Mouse (Mus musculus) fat pad, adult 2 months (tissue): ENCODE measurements around the gene Hpcal1.

Source experiments
- DNase-seq: peaks from one replicate; pipeline ENCODE4 v3.0.0-alpha.2; 2011; ENCODE audit warnings: low read depth, low spot score; ENCODE audit errors: extremely low read depth

Hpcal1 gene

DNA sequence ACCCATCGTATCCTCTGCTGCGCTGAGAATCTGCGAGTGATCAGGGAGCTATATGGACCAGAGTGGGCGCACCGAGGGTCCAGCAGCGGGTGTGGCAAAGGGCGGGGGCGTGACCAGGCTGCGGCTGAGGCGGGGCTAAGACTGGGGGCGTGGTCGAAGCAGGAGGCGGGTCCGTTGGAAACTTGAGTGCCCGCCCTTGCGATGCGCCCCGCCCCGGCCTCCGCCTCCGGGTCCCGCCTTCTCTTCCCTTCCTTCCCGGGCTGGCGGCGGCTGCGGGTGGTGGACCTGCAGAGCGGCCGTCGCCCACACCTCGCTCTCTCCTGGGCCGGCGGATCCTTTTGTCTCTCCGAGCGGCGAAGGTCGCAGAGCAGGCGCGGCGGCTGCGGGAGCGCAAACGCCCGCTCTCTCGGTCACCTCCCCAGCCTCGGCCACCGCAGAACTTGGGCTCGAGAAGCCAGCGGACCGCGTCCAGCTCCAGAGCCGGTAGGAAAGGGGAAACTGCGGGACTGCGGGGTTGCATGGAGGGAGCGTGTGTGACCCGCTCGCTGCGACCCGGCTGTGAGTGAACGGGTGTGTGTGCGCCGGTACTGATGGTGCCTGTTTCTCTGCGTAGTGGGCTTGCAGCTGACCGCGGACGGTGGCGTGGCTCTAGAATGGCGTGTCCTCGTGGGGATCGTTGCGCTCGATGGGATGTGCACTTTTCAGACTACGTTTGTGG is at the start of gene Hpcal1:
Gene Hpcal1 (plus strand): TSS at position 293 of the 718 bp plus-strand sequence.
- DNase-seq, result no peak

DNA sequence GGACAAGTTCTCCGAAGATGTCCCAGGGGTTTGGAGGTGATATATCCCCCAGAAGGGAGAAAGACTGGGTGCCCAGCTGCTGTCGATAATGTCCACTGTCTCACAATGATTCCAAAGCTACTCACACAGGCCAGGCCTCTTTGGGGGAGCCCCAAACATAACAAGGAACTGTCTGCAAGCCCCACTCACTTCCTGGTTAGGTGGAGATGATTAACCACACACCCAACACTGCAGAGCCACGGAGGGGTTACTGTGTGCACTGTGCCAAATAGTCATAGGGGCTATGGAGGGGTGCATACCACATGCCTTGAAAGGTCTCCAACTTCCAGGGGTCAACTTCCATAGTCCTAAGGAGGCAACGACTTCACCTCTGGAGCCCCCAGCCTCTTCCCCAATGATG is 49.4 kb upstream of the Hpcal1 start:
- DNase-seq, result no peak

DNA sequence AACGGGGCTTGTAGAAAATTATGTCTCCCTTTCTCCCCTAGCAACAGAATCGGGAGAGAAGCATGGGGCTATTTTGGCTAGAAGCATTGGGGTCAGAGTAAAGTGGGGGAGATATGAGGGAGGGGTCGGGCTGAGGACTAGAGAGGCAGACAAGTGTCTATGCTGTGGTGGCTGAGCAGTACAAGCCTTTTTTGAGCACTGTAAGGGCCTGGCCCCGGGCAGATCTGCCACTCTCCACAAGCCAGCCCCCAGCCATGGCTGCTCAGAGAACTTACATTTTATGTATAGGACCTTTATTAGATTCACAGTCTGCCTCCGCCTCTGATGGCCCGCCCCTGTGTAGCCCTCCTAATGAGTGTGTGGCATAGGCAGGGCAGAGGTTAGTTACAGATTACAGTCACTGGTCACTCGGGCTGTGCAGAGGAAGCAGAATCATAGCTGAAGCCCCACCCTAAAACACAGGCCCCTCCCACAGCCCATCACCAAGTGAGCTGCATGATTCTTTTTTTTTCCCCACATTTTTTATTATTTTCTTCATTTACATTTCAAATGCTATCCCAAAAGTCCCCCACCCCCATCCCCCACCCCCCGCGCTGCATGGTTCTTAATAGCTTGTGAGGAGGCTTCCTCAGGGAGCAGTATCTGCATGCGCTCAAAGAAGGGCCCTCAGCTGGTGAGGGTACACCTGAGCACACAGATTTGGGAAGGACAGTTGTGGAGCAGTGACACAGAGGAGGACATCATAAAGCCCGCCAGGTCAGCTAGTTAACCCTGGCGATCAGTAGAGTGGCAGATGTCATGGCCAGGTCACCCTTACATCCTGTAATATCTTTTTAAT is 46.1 kb upstream of the Hpcal1 start:
- DNase-seq, result no peak

DNA sequence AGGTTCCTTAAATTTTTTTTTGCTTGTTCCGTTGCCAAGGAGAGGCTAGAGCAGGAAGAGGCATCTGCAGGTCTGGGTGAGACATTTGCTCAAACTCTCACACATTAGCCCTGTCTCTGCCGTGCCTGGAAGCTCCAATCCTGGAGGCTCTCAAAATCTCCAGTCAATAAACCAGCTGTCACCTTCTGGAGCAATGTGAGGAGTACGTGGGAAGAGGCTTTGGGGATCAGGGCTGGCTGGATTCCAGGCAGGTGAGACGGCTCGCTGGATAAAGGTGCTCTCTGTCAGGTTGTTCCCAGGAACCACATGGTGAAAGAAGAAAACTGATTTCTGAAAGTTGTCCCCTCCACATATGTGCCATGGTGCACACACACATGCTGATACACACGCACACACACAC is 44.2 kb upstream of the Hpcal1 start:
- DNase-seq, result peak; percentile 52

DNA sequence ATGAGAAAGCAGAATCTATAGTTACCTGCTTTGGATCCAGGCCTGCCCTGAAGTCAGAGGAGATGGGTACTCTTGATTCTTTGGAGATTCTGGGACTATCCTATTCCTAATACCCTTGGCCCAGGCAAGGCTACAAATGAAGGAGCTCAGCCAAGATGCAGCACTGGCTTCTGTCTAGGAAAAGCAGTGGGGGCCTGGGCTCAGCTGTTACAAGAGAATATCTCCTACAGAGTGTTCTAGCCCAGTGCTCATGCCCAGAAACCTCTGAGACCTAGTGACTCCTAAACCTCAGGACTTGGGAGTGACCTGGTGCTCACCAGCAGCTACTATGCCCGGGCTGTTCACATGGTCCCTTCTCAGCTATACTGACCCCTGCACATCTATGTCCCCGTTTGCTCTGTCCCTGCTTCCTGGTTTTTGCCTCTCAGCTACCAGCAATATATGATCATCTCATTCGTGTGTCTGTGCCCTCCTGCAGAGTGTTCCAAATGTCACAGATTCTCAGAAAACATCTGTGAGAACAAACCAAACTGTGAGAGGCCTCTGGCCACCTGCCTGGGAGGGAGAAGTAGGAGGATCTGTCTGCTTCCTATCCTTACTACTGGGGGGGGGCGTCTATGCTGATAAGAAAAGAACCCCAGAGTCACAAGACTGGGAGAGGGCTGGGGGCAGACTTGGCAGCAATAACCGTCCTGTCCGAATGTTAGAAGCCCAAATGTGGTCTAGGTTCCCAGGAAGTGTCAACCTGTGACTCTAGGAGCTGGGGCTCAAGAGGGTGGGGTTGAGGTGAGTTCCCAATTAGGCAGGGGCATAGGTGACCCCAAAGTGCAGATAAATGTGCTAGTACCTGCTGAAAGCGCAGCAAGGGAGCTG is 39.2 kb upstream of the Hpcal1 start:
- no peak for DNase-seq

- no peak for DNase-seq
Measured at GRCm38 (mm10) chr12:17652216-17653050, 38.2 kb upstream of the Hpcal1 start.

DNA sequence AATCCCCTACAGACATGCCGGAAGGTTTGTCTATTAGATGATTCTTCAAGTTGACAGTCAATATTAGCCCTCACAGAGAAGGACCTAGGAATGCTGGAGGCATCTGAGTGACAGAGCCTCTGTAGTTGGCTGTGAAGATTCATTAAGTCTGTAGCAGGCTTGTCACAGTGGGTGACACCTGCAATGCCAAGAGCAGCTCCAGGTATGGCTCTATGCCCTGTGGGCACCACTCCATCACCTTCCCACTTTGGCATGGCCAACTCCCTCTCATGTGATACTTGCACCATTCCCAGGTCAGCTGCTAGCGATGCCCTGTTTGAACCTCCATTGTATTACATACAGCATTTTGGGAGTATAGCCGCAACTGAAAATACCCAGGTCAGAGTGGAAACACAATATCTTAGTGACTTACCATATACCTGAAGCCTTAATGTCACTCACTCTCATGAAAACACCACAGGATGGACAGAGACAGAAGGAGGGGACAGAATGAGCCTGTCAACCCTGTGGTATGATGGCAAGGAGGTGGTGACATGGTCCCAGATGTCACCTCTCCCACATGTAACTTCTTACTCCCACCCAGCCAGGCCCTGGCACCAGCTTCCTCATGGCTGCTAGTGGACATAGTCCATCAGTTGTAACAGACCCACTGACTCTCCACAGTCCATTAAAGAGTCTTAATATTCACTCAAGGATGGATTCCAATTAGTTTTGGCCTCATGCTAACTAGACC is 37.4 kb upstream of the Hpcal1 start:
- DNase-seq, result no peak

DNA sequence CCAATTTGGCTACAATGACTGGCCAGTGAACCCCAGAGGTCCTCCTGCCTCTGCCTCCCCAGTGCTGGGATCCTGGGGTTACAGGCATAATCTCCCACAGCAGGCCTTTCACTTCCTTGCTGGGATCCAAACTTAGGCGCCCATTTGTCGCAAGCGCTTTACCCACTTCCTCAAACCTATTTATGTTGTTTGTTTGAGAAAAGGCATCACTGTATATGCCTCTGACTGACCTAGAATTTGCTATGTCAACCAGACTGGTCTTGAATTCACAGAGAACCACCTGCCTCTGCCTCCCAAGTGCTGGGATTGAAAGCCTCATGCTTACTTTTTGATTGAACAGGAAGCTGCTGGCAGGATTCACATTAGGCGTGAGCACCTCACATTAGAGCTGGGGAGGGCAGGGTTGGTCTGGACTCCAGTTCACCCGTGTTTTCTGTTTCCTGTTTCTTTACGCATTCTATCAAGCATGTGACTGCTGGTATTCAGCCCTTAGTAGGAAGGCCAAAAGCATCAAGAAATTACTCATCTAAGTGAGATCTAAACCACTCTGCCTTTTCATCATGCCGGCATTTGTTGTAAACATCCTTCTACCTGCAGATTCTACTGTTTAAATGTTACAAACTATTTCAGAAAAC is 33.0 kb upstream of the Hpcal1 start:
- DNase-seq, result no peak

DNA sequence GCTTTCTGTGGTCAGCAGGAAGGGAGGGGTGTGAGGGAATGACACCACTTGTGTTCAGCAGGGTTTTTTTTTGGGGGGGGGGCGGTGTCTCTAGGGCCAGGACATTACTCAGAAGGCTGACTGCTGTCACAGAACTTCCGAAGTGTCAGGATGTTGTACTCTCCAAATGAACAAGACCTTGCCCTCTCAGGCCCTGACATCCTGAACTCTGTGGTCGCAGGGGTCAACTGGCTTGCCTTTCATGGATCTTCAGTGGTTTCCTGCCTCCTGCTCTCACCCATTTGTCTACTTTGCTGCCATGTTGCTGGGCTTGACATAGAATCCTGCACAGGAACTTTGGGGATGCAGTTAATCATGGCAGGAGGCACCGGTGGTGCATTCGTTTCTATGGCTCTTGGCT is 32.1 kb upstream of the Hpcal1 start:
- no peak for DNase-seq

- DNase-seq, result no peak
Measured at GRCm38 (mm10) chr12:17661483-17661920, 29.2 kb upstream of the Hpcal1 start.

DNA sequence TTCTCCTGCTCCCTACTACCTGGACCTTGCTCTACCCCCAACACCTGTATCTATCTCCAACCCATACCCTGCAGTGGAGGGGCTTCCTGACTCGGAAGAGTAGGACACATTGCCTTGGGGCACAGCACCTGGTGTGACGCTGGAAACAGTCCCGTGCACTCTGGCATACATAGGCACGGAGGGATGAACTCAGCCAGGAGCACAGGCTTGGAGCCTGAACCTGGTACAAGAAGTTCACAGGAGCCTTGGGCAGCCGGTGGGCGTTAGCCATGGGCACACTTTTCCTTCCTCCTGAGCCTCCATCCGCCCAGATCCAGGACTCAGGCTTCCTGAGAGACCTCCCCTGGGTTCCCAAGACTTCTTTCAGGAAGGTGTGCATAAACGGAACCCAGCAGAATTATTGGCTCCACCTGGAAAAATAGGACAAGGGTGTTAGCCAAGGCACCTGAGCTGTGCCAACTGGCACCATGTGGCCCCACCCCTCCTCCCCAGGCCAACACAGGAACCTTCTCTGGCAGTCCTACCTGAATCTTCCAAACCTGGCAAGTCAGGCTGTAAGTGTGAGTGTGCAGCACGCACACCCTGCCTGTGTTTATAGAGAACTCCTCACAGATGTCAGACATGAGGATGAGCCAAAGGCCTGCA is 26.5 kb upstream of the Hpcal1 start:
- DNase-seq, result peak; percentile 74

GRCm38 (mm10) chr12:17665906-17666326 is 24.7 kb upstream of the Hpcal1 start:
- DNase-seq, result no peak

DNA sequence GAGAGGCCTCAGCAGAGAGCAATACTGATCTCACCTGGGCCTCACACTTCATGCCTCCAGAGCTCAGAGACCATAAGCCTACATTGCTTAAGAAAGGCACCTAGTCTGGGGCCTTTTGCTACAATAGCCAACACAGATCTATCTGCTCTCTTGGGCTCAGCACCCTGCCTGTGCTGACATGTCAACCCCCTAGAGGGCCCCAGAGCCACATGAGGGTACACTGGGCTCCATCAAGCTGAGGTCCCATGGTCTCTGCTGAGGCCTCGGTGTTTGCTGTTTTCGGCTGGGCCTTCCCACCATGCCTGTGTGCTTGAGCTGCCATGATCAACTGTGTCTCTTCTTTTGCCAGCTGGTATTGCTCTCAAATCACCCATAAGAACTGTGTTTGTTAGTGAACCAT is 24.0 kb upstream of the Hpcal1 start:
- no peak for DNase-seq

DNA sequence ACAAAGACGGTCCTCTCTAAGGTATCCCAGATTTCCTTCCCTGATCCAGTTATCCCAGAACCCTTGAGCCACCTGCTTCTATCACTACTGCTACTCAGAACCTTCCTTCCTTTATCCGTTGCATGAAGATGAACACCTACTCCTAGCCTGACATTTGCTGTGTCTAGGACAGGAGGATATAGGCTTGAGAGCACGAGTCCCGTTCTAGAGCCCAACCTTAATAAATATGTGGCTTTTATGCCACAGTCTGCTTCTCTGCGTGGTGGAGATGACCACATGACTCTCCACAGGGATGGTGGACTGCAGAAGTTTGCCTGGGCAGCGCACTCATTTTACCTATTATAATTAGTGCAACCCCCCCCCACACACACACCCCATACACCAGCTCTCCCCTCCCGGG is 16.9 kb upstream of the Hpcal1 start:
- no peak for DNase-seq

GRCm38 (mm10) chr12:17674182-17674812 is 16.4 kb upstream of the Hpcal1 start:
- no peak for DNase-seq

DNA sequence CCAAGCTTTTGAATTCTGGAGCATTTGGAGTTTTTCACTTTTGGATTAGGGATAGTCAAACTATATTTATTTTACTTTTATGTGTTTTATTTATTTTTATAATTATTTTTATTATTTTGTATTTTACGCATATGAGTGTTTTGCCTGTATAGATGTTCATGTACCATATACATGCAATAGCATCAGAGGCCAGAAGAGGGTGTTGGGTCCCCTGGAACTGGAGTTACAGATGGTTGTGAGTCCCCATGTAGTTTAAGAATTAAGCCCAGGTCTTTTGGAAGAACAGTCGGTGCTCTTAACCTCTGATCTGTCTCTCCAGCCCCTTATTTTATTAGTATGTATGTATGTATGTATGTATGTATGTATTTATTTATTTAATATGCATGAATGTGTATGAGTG is 12.9 kb upstream of the Hpcal1 start:
- DNase-seq, result no peak

DNA sequence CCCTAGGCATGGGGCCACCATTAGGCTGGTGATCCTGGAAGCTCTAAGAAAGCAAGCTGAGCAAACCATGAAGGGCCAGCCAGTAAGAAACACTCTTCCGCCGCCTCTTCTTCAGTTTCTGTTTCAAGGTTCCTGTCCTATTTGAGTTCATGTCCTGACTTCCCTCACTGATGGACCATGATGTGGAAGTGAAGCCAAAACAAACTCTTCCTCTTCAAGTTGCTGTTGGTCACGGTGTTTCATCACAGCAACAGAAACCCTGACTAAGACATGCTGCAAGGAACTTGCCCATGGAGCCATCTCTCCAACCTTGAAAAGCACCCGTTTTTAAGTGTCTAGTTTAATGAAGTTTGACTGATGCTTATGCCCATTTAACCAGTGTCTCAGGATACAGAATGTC is 11.1 kb upstream of the Hpcal1 start:
- DNase-seq, result no peak

- DNase-seq, result peak; percentile 33
Measured at GRCm38 (mm10) chr12:17682161-17682560, 8.5 kb upstream of the Hpcal1 start.
